Mouse (Mus musculus) 3134 (cell line): ENCODE measurements around the gene Trim66.
A peak's percentile ranks its signal among the peaks of the same experiment; 100 is the strongest.

ENCODE experiments used
- DNase-seq: peaks from one replicate; pipeline ENCODE4 v3.0.0-alpha.2; 2011; ENCODE audit warnings: low spot score; ENCODE audit not compliant: insufficient read length; ENCODE audit errors: extremely low read depth

Trim66 gene

GRCm38 (mm10) chr7:109523304-109523703, 15.4 kb upstream of the Trim66 start:
- DNase-seq = no peak

- no peak for DNase-seq
These were observed 14.2 kb upstream of the Trim66 start for GRCm38 (mm10) chr7:109522084-109522483.

GRCm38 (mm10) chr7:109519936-109520335, 12.0 kb upstream of the Trim66 start:
- no peak for DNase-seq

GRCm38 (mm10) chr7:109518838-109519696, 11.1 kb upstream of the Trim66 start, which contains the start of gene Rpl27a:
Gene Rpl27a, plus strand, starts transcription at chr7:109519147.
- DNase-seq = peak; percentile 96

GRCm38 (mm10) chr7:109518036-109518681, 10.2 kb upstream of the Trim66 start:
- no peak for DNase-seq

GRCm38 (mm10) chr7:109516500-109516899, 8.6 kb upstream of the Trim66 start:
- no peak for DNase-seq

- no peak for DNase-seq
These were observed 3.9 kb upstream of the Trim66 start for GRCm38 (mm10) chr7:109511838-109512237.

GRCm38 (mm10) chr7:109510799-109511198, 2.9 kb upstream of the Trim66 start:
- no peak for DNase-seq

- no peak for DNase-seq
These were observed 362 bp downstream of the Trim66 start for GRCm38 (mm10) chr7:109507572-109507971.

GRCm38 (mm10) chr7:109507119-109507518, 815 bp downstream of the Trim66 start:
- DNase-seq = no peak

- no peak for DNase-seq
These were observed 10.4 kb downstream of the Trim66 start for GRCm38 (mm10) chr7:109497507-109497906.

GRCm38 (mm10) chr7:109493319-109494316, 14.3 kb downstream of the Trim66 start:
- no peak for DNase-seq

GRCm38 (mm10) chr7:109492616-109493318, 15.2 kb downstream of the Trim66 start:
- DNase-seq = no peak

GRCm38 (mm10) chr7:109484221-109484620, 23.7 kb downstream of the Trim66 start:
- DNase-seq = no peak

- no peak for DNase-seq
These were observed 27.2 kb downstream of the Trim66 start for GRCm38 (mm10) chr7:109480765-109481197.

GRCm38 (mm10) chr7:109477926-109478325, 30.0 kb downstream of the Trim66 start:
- no peak for DNase-seq

GRCm38 (mm10) chr7:109470700-109471099, 37.2 kb downstream of the Trim66 start:
- peak; percentile 20 for DNase-seq

GRCm38 (mm10) chr7:109468262-109468701, 39.7 kb downstream of the Trim66 start:
- no peak for DNase-seq

GRCm38 (mm10) chr7:109467591-109467990, 40.3 kb downstream of the Trim66 start:
- no peak for DNase-seq

- DNase-seq = no peak
These were observed 47.2 kb downstream of the Trim66 start for GRCm38 (mm10) chr7:109460698-109461097.
